Mouse (Mus musculus): ENCODE results near the gene Ric3. TPM values are rescaled to one million over a fixed set of nuclear protein-coding genes. Genes with fewer than 3 reads are reported as not detected.
A peak's percentile ranks its signal among the peaks of the same experiment; 100 is the strongest.

The Ric3 gene
- polyA plus RNA-seq, 2 experiments: 0.31 to 0.62 TPM

DNA sequence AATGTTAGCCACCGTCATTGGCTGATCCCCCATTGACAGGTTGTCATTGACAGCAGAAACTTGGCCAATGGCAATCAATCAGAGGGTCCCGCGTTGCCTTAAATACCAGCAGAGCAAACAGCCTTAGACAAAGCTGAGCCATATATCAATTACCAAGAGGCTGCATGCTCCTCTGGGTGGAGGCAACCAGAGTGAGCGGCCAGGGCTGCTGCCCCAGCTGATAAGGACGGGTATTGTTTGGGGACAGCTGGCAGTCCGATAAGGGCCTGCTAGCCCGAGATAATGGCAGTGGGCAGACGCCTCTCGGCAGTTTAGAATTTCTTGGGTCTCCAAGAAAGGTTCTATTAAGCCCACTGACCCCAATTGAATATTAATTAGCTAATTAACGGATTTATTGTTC is 31.8 kb upstream of the Ric3 start:
- Histone ChIP-seq H3K27ac (peak overlapping the region; percentile 84), H3K9me3 (ENCODE audit: control insufficient read depth, low read length) (no peaks in the 10 kb centered on the region), H3K4me1 (replicated peaks; ENCODE audit: control insufficient read depth in 2 of 2, insufficient read depth in 2 of 2, low read length in 1 of 2) (peaks cover 57 to 59% of the 10 kb centered on the region in 2 experiments), H3K36me3 (replicated peaks; ENCODE audit: control insufficient read depth, insufficient read depth, low read depth) (no peaks in the 10 kb centered on the region), H3K4me3 (ENCODE audit: insufficient read depth in 1 of 2, low read depth in 2 of 2, low read length in 2 of 2) (peak overlapping the region in 1 of 2 experiments; percentile 27; a peak in 1 of 4 replicates), H3K4me2 (ENCODE audit: low read depth) (peak overlapping the region; percentile 62), H3K27me3 (ENCODE audit: control insufficient read depth, insufficient read depth, low read length) (no peaks in the 10 kb centered on the region), H3K9ac (replicated peaks) (no peak overlapping the region)
- DNase-seq (ENCODE audit: low read depth in 3 of 3, low spot score in 3 of 3) (peak; percentile 89 to 92 (median 92)), ATAC-seq (ENCODE audit: insufficient read depth) (peak; percentile 88)
- TF ChIP-seq CTCF (IDR thresholded peaks at IDR 0.05; ENCODE audit: low read depth) (no peak), EP300 (IDR thresholded peaks at IDR 0.05; ENCODE audit: low read depth) (peak; percentile 99)
- 3% methylated on average over 10 of the region's 10 CpGs for WGBS (ENCODE audit: insufficient replicate concordance)

DNA sequence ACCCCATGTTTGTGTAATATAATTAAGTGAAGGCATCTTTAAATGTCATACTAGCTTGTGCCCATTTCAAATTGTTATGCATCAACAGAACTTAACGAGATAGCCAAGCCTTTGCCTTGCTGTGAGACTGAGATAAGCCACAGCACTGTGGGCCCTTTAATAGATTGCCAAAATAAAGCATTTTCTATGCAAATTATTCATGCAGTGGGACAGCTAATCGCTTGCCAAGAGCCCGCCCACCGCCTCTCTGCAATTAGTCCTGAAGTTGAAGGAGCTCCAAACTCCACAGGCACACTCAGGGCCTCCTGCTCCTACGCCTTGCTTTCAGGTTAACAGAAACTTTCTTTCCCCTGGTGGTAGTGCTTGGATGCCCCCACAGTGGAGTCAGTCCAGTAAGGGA is 27.9 kb upstream of the Ric3 start:
- peaks cover 56 to 57% of the 10 kb centered on the region in 2 experiments for H3K4me1 ChIP-seq (replicated peaks; ENCODE audit: control insufficient read depth in 2 of 2, insufficient read depth in 2 of 2, low read length in 1 of 2)
- no peaks in the 10 kb centered on the region for H3K36me3 ChIP-seq (replicated peaks; ENCODE audit: control insufficient read depth, insufficient read depth, low read depth)
- H3K9ac ChIP-seq (replicated peaks): peak overlapping the region; percentile 59
- H3K27me3 ChIP-seq (ENCODE audit: control insufficient read depth, insufficient read depth, low read length): no peaks in the 10 kb centered on the region
- H3K27ac ChIP-seq: peak overlapping the region; percentile 90
- H3K9me3 ChIP-seq (ENCODE audit: control insufficient read depth, low read length): no peaks in the 10 kb centered on the region
- 0 out of 4 replicates have a peak overlapping the region, but pooled peaks of 1 of the 2 experiments have one; percentile 10 for H3K4me3 ChIP-seq (ENCODE audit: insufficient read depth in 1 of 2, low read depth in 2 of 2, low read length in 2 of 2)
- H3K4me2 ChIP-seq (ENCODE audit: low read depth): peak overlapping the region; percentile 66
- ATAC-seq (ENCODE audit: insufficient read depth) (peak; percentile 82), DNase-seq (ENCODE audit: low read depth in 3 of 3, low spot score in 3 of 3) (peak; percentile 73 to 81 (median 76))
- TF ChIP-seq CTCF (IDR thresholded peaks at IDR 0.05; ENCODE audit: low read depth) (no peak; the same call in 1 of the 2 replicates), EP300 (IDR thresholded peaks at IDR 0.05; ENCODE audit: low read depth) (peak; percentile 92)
- 16% methylated on average over 5 of the region's 5 CpGs for WGBS (ENCODE audit: insufficient replicate concordance)

DNA sequence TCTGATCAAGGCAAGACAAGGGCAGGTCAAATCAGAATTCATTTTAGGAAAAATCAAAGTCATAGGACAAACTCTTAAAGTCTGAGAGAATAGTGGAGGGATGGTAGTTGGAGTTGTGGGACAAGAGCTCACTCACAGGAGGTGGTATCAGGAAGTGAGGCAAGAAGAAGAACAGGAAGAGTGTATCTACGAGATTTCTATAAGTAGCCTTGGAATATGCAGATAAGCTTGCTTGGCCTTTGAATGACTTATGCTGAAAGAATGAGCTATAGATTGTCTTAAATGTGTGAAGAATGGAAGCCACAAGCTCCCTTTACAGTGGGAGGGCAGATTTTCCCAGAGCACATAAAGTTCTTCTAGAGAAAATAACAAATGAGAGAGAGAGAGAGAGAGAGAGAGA is 21.8 kb upstream of the Ric3 start:
- no peak overlapping the region for H3K4me2 ChIP-seq (ENCODE audit: low read depth)
- no peak overlapping the region for H3K9ac ChIP-seq (replicated peaks)
- H3K36me3 ChIP-seq (replicated peaks; ENCODE audit: control insufficient read depth, insufficient read depth, low read depth): no peaks in the 10 kb centered on the region
- H3K9me3 ChIP-seq (ENCODE audit: control insufficient read depth, low read length): no peaks in the 10 kb centered on the region
- no peak overlapping the region for H3K27ac ChIP-seq
- DNase-seq (ENCODE audit: low read depth in 3 of 3, low spot score in 3 of 3): no peak
- WGBS (ENCODE audit: insufficient replicate concordance): 6% methylated on average over 1 of the region's 1 CpGs
- TF ChIP-seq EP300 (IDR thresholded peaks at IDR 0.05; ENCODE audit: low read depth) (no peak), CTCF (IDR thresholded peaks at IDR 0.05; ENCODE audit: low read depth) (no peak)
- peaks cover 1 to 5% of the 10 kb centered on the region in 2 experiments; a peak in 3 of 4 replicates for H3K4me1 ChIP-seq (replicated peaks; ENCODE audit: control insufficient read depth in 2 of 2, insufficient read depth in 2 of 2, low read length in 1 of 2)
- no peak overlapping the region for H3K4me3 ChIP-seq (ENCODE audit: insufficient read depth in 1 of 2, low read depth in 2 of 2, low read length in 2 of 2)
- no peaks in the 10 kb centered on the region for H3K27me3 ChIP-seq (ENCODE audit: control insufficient read depth, insufficient read depth, low read length)
- ATAC-seq (ENCODE audit: insufficient read depth): no peak

DNA sequence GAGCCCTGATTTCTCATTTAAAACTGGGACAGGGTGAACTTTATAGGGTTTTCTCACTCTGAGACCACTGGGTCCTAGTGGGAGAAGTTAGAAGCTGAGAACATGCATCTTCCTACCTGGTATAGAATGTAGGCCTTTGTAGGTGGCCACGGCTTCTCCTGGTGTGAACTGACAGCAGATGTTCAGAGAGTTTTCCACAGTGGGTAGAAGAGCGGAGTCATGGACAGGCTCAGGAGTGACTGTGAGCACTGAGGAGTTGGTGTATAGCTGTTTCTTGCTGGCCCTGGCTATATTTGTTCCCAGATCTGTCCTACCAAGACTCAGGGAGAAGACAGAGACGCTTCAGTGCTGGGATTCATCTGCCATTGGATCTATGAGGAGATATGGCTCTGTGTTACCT is 18.0 kb upstream of the Ric3 start:
- ATAC-seq (ENCODE audit: insufficient read depth): no peak

DNA sequence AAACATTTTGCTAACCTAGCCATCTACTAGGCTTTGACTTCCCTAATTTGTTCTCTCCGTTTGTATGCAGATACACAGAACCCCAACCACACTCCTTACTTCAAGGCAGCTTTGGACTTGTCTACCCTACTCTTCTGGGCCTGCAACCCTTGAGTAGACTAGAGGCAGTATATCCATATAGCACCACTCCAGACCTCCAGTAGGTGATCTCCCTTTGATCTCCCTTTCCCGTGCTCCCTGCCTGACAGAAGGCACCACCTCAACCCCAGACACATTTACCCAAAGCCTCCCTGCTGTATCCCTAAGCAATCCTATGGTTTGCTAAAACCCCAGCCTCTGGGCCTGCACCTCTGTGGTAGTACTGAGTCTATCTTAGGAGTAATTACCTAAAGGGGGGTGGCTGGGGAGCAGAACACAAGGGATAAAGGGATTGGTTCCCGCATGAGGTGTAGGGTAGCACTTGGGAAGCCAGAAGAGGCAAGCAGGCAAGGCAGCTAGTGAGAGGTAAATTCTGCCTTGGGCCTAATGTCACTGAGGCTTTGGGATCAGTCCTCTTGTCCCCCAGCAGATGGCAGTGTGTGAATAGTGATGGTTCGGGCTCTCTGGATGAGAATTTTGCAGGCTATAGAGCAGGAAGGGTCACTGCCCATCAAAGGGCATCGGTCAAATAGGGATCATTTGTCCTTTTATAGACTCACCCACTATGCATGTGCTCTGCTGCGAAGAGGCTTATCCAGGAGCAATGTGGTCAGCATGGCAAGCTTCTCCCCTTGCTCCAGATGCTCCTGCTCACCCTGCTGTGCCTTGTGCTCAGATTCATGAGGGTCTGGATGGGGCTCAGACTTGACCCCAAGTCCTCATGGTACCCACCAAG is 15.3 kb upstream of the Ric3 start:
- Histone ChIP-seq H3K4me3 (ENCODE audit: insufficient read depth in 1 of 2, low read depth in 2 of 2, low read length in 2 of 2) (no peak overlapping the region), H3K36me3 (replicated peaks; ENCODE audit: control insufficient read depth, insufficient read depth, low read depth) (no peaks in the 10 kb centered on the region), H3K4me1 (replicated peaks; ENCODE audit: control insufficient read depth in 2 of 2, insufficient read depth in 2 of 2, low read length in 1 of 2) (0 out of 4 replicates have a peak, but pooled peaks cover 0 to 3% of the 10 kb centered on the region in 2 experiments), H3K27ac (no peak overlapping the region), H3K9ac (replicated peaks) (no peak overlapping the region), H3K4me2 (ENCODE audit: low read depth) (no peak overlapping the region), H3K9me3 (ENCODE audit: control insufficient read depth, low read length) (no peaks in the 10 kb centered on the region), H3K27me3 (ENCODE audit: control insufficient read depth, insufficient read depth, low read length) (no peaks in the 10 kb centered on the region)
- ATAC-seq (ENCODE audit: insufficient read depth) (0 out of 2 replicates have a peak, but pooled peaks have one; percentile 30), DNase-seq (ENCODE audit: low read depth in 3 of 3, low spot score in 3 of 3) (peak in 1 of 3 experiments; percentile 31)
- TF ChIP-seq EP300 (IDR thresholded peaks at IDR 0.05; ENCODE audit: low read depth): no peak
- TF ChIP-seq CTCF (IDR thresholded peaks at IDR 0.05; ENCODE audit: low read depth): peak; percentile 84
- 26% methylated on average over 6 of the region's 6 CpGs for WGBS (ENCODE audit: insufficient replicate concordance)

More for the DNA sequence above, 18.0 kb upstream of the Ric3 start:
- TF ChIP-seq CTCF (IDR thresholded peaks at IDR 0.05; ENCODE audit: low read depth) (no peak), EP300 (IDR thresholded peaks at IDR 0.05; ENCODE audit: low read depth) (no peak)
- Histone ChIP-seq H3K4me3 (ENCODE audit: insufficient read depth in 1 of 2, low read depth in 2 of 2, low read length in 2 of 2) (no peak overlapping the region), H3K36me3 (replicated peaks; ENCODE audit: control insufficient read depth, insufficient read depth, low read depth) (no peaks in the 10 kb centered on the region), H3K9ac (replicated peaks) (no peak overlapping the region), H3K27ac (no peak overlapping the region), H3K4me2 (ENCODE audit: low read depth) (no peak overlapping the region), H3K27me3 (ENCODE audit: control insufficient read depth, insufficient read depth, low read length) (no peaks in the 10 kb centered on the region), H3K4me1 (replicated peaks; ENCODE audit: control insufficient read depth in 2 of 2, insufficient read depth in 2 of 2, low read length in 1 of 2) (peaks cover 0 to 6% of the 10 kb centered on the region in 2 experiments; a peak in 2 of 4 replicates), H3K9me3 (ENCODE audit: control insufficient read depth, low read length) (no peaks in the 10 kb centered on the region)
- no peak for DNase-seq (ENCODE audit: low read depth in 3 of 3, low spot score in 3 of 3)
- 77% methylated on average over 3 of the region's 3 CpGs for WGBS (ENCODE audit: insufficient replicate concordance)

All from liver, embryonic 14.5 days (tissue).